Mouse (Mus musculus) heart, postnatal 0 days (tissue): Measurements from ENCODE around the gene Relt. TPM values are rescaled to one million over a fixed set of nuclear protein-coding genes. Genes with fewer than 3 reads are reported as not detected.

Experiments used
- ATAC-seq: fragments of 200-750 bp; cut with Nextera tagmentation; 2 replicates; pipeline ENCODE4 v1.8.0; 2017; ENCODE audit warnings: low read depth, moderate number of reproducible peaks, moderate library complexity; ENCODE audit not compliant: insufficient read depth
- DNase-seq: peaks from one replicate; pipeline ENCODE4 v3.0.0-alpha.2; 2016; ENCODE audit warnings: low spot score
- H3K27ac ChIP-seq: fragments of 300-500 bp; sonication (generic); 2 replicates; pipeline ENCODE4 v1.5.1; 2014; ENCODE audit warnings: low read depth, mild to moderate bottlenecking
- H3K27me3 ChIP-seq: fragments of 300-500 bp; sonication (generic); 2 replicates; pipeline ENCODE4 v1.6.1; 2014; ENCODE audit warnings: low read length, mixed read lengths; ENCODE audit not compliant: control insufficient read depth, insufficient read depth
- H3K36me3 ChIP-seq: fragments of 300-500 bp; sonication (generic); replicated peaks from 2 replicates; pipeline ENCODE4 v1.6.1; 2014; ENCODE audit warnings: low read length, mixed read lengths; ENCODE audit not compliant: control insufficient read depth, insufficient read depth
- H3K4me1 ChIP-seq: fragments of 300-500 bp; sonication (generic); 2 replicates; pipeline ENCODE4 v1.6.1; 2014; ENCODE audit warnings: antibody characterized with exemption; ENCODE audit not compliant: control insufficient read depth, insufficient read depth
- H3K4me2 ChIP-seq: fragments of 300-500 bp; sonication (generic); 2 replicates; pipeline ENCODE4 v1.6.1; 2014; ENCODE audit warnings: low read depth, mild to moderate bottlenecking, low read length, moderate library complexity
- H3K4me3 ChIP-seq: fragments of 300-500 bp; sonication (generic); 2 replicates; pipeline ENCODE4 v1.5.1; 2014; ENCODE audit warnings: low read depth, low read length
- H3K9ac ChIP-seq: fragments of 300-500 bp; sonication (generic); replicated peaks from 2 replicates; pipeline ENCODE4 v1.6.1; 2014; ENCODE audit warnings: low read depth, low read length, mixed read lengths
- H3K9me3 ChIP-seq: fragments of 300-500 bp; sonication (generic); replicated peaks from 2 replicates; pipeline ENCODE4 v1.6.1; 2016; ENCODE audit warnings: low read length; ENCODE audit not compliant: control insufficient read depth
- CTCF ChIP-seq: IDR thresholded peaks from 2 replicates; pipeline ENCODE4 v1.5.1; 2016; ENCODE audit warnings: antibody characterized with exemption, control low read depth, low read depth
- EP300 ChIP-seq: IDR thresholded peaks from 2 replicates; pipeline ENCODE4 v1.6.1; 2016; ENCODE audit warnings: antibody characterized with exemption, low read depth
- WGBS: fragments of 180-500 bp; shearing (Covaris S2); extraction: QIAGEN DNeasy Blood & Tissue Kit; methylation state at CpG from one replicate; pipeline ENCODE4 v1.1.7; 2014; 5-methylcytosine and 5-hydroxymethylcytosine counted together
- microRNA-seq: library from miRNA; unstranded; fragments of <30 nt; microRNA quantifications from one replicate; pipeline ENCODE4, GENCODE M21; 2016
- polyA plus RNA-seq: library from polyadenylated mRNA; unstranded; fragments of >200 nt; fragmentation: Nextera tagmentation; extraction: Ambion mirVana; gene quantifications from 2 replicates; pipeline ENCODE4 v1.2.1, GENCODE M21; 2015
- total RNA-seq: library from RNA; depleted of rRNA; stranded (reverse); fragments of >200 nt; gene quantifications from 2 replicates; pipeline ENCODE4 v1.2.3, GENCODE M21; 2014; ENCODE audit warnings: low replicate concordance; rRNA removed

Relt gene
- total and polyA plus RNA-seq, 2 experiments from 2014 or later, result 2.3 to 5.1 TPM

- Histone ChIP-seq H3K4me3 (no peak overlapping the region), H3K9me3 (no peaks in the 10 kb centered on the region), H3K36me3 (no peaks in the 10 kb centered on the region), H3K9ac (no peak overlapping the region), H3K4me1 (peaks cover 21% of the 10 kb centered on the region), H3K27ac (peak overlapping the region; percentile 36), H3K4me2 (no peak overlapping the region), H3K27me3 (no peaks in the 10 kb centered on the region)
- WGBS, result 38% methylated on average over 8 of the region's 8 CpGs
- ATAC-seq (peak; percentile 83; the same call in 1 of the 2 replicates), DNase-seq (peak; percentile 64)
- TF ChIP-seq EP300 (no peak), CTCF (no peak)
Observed at GRCm38 (mm10) chr7:100815900-100816570, 47.2 kb downstream of the Relt start.

DNA sequence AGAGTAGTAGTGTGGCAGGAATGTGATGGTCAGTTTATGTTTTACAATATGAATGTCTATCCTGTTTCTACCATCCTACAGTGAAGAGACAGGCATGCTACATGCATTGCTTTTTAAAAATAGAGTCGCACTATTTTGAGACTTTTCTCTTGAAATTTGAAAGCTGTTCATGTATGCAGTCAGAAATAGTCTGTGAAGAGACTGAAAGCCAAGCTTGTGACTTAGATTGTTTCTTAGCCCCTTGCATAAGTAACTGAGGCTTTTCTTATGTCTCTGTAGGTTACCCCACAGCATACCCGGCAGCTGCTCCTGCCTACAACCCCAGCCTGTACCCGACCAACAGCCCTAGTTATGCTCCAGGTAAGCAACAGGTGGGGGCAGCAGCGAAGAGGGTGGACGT lies 50.6 kb downstream of the Relt start:
- Histone ChIP-seq H3K9ac (no peak overlapping the region), H3K4me2 (no peak overlapping the region), H3K27ac (no peak overlapping the region), H3K4me3 (no peak overlapping the region), H3K4me1 (peaks cover 21% of the 10 kb centered on the region), H3K9me3 (no peaks in the 10 kb centered on the region), H3K27me3 (no peaks in the 10 kb centered on the region), H3K36me3 (no peaks in the 10 kb centered on the region)
- TF ChIP-seq CTCF (no peak), EP300 (no peak)
- no peak for DNase-seq
- ATAC-seq, result no peak
- 84% methylated on average over 5 of the region's 5 CpGs for WGBS

GRCm38 (mm10) chr7:100811912-100812311 lies 51.3 kb downstream of the Relt start:
- no peaks in the 10 kb centered on the region for H3K36me3 ChIP-seq
- H3K27ac ChIP-seq, result no peak overlapping the region
- TF ChIP-seq CTCF (no peak), EP300 (no peak)
- 64% methylated on average over 5 of the region's 5 CpGs for WGBS
- H3K4me2 ChIP-seq, result no peak overlapping the region
- peaks cover 13% of the 10 kb centered on the region for H3K4me1 ChIP-seq
- no peak overlapping the region for H3K9ac ChIP-seq
- no peaks in the 10 kb centered on the region for H3K9me3 ChIP-seq
- no peaks in the 10 kb centered on the region for H3K27me3 ChIP-seq
- H3K4me3 ChIP-seq, result no peak overlapping the region
- DNase-seq (no peak), ATAC-seq (no peak)

- TF ChIP-seq CTCF (no peak), EP300 (no peak)
- WGBS, result 81% methylated on average over 2 of the region's 2 CpGs
- H3K36me3 ChIP-seq, result no peaks in the 10 kb centered on the region
- no peak overlapping the region for H3K4me3 ChIP-seq
- no peak overlapping the region for H3K9ac ChIP-seq
- no peaks in the 10 kb centered on the region for H3K9me3 ChIP-seq
- no peak overlapping the region for H3K4me2 ChIP-seq
- H3K27ac ChIP-seq, result no peak overlapping the region
- no peaks in the 10 kb centered on the region for H3K27me3 ChIP-seq
- DNase-seq (no peak), ATAC-seq (no peak)
- peaks cover 16% of the 10 kb centered on the region; the same call in 1 of the 2 replicates for H3K4me1 ChIP-seq
Observed at GRCm38 (mm10) chr7:100805391-100805790, 57.9 kb downstream of the Relt start.

- ATAC-seq (peak; percentile 51; the same call in 1 of the 2 replicates), DNase-seq (peak; percentile 53)
- TF ChIP-seq EP300 (no peak), CTCF (peak; percentile 69)
- Histone ChIP-seq H3K9me3 (no peaks in the 10 kb centered on the region), H3K4me3 (no peak overlapping the region), H3K36me3 (no peaks in the 10 kb centered on the region), H3K4me2 (no peak overlapping the region), H3K4me1 (0 out of 2 replicates have a peak, but pooled peaks cover 6% of the 10 kb centered on the region), H3K9ac (no peak overlapping the region), H3K27me3 (no peaks in the 10 kb centered on the region), H3K27ac (no peak overlapping the region)
- 27% methylated on average over 3 of the region's 3 CpGs for WGBS
Observed at GRCm38 (mm10) chr7:100798810-100799209, 64.4 kb downstream of the Relt start.

Small RNA genes within 50 kb of the gene (microRNA-seq; reads per million reads assigned to microRNA genes)
- 218 reads per million, percentile 66 among the genes with 10 or more reads in this experiment for gene Mir3102

Other genes with a start within 250 kb of the Relt start
- gene Plekhb1, start 201.0 kb downstream of the Relt start, total RNA-seq, result 2.7 TPM in 1 of 2 replicates, not detected in the other
- gene Plekhb1, start 201.0 kb downstream of the Relt start, polyA plus RNA-seq, result 1.0 and 1.1 TPM in 2 replicates
- 22.0 and 29.0 TPM in 2 replicates for gene Fam168a, start 156.8 kb downstream of the Relt start, total RNA-seq
- gene Fam168a, start 156.8 kb downstream of the Relt start, polyA plus RNA-seq, result 19.7 and 20.0 TPM in 2 replicates
- 28.4 and 42.3 TPM in 2 replicates for gene Arhgef17, start 68.7 kb upstream of the Relt start, total RNA-seq
- 2.6 and 2.8 TPM in 2 replicates for gene Arhgef17, start 68.7 kb upstream of the Relt start, polyA plus RNA-seq
- gene P2ry6, start 111.2 kb upstream of the Relt start, total RNA-seq, result 1.0 and 4.5 TPM in 2 replicates
- gene P2ry6, start 111.2 kb upstream of the Relt start, polyA plus RNA-seq, result 3.5 and 3.9 TPM in 2 replicates
- gene P2ry2, start 149.4 kb upstream of the Relt start, total RNA-seq, result 8.0 and 12.9 TPM in 2 replicates
- gene P2ry2, start 149.4 kb upstream of the Relt start, polyA plus RNA-seq, result 3.0 and 3.8 TPM in 2 replicates
- 15.6 and 19.3 TPM in 2 replicates for gene Fchsd2, start 229.4 kb upstream of the Relt start, total RNA-seq
- gene Fchsd2, start 229.4 kb upstream of the Relt start, polyA plus RNA-seq, result 8.7 and 9.7 TPM in 2 replicates